Mouse (Mus musculus): ENCODE measurements at regions not wholly inside any gene's neighbourhood (a gene's known extent, or its start where the extent isn't known, plus 50 kb on each side); places are given as distances from the start of the nearest gene placed in this dataset.

DNA sequence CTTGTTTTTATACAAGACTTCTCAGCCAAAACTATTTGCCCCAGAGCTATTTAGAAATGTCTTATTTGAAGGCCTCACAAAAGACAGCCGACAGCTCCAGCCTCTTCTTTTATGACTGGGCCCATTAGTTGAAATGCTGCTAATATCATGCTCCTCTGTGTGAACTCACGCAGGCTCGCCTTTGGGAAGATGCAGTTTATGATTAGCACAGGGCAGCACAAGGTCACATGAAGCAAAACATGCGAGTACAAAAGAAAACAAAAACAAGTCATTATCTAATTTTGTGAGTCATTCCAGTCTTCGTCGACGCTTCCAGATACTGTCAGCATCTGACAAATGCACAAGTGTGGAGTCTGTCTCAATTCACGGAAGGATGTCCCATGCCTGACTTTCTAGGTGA, 65.8 kb upstream of the Nepro start:
- H3K27me3 ChIP-seq (replicated peaks): peaks cover 2% of the 10 kb centered on the region
- no peaks in the 10 kb centered on the region for H3K36me3 ChIP-seq (replicated peaks; ENCODE audit: low read length)
- H3K9me3 ChIP-seq: peaks cover 19% of the 10 kb centered on the region
- H3K4me1 ChIP-seq: no peaks in the 10 kb centered on the region
- no peak overlapping the region for H3K4me3 ChIP-seq (replicated peaks)
- TF ChIP-seq FLI1 (IDR thresholded peaks at IDR 0.05; ENCODE audit: low read length) (no peak), GATA1 (IDR thresholded peaks at IDR 0.05; ENCODE audit: borderline replicate concordance, low read length) (no peak)

- no peaks in the 10 kb centered on the region for H3K4me1 ChIP-seq
- H3K9me3 ChIP-seq: peaks cover 22% of the 10 kb centered on the region
- no peaks in the 10 kb centered on the region for H3K36me3 ChIP-seq (replicated peaks; ENCODE audit: low read length)
- H3K27me3 ChIP-seq (replicated peaks): peaks cover 2% of the 10 kb centered on the region
- TF ChIP-seq FLI1 (IDR thresholded peaks at IDR 0.05; ENCODE audit: low read length) (no peak), GATA1 (IDR thresholded peaks at IDR 0.05; ENCODE audit: borderline replicate concordance, low read length) (no peak)
- no peak overlapping the region for H3K4me3 ChIP-seq (replicated peaks)
Measured at GRCm38 (mm10) chr16:44656181-44656580, 67.9 kb upstream of the Nepro start.

DNA sequence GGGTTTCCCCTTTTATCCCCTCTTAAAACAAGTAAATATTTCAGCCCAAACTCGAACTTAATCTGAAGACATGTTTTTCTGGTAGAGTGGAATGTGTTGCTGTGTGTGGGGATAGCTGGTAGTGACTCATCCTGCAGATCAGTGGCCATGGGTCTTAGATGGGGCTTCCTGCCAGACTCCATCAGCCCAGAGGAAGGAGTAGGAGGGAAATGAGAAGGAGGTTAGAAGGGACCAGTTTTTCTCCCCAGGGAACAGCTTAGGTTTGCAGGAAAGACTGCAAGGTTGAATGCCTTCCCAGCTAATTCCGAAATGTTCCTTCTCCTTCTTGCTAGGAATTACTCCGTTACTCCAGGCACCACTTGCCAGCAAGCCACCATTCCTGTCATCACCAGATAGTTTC, 68.8 kb upstream of the Nepro start:
- H3K4me3 ChIP-seq (replicated peaks): no peak overlapping the region
- peaks cover 2% of the 10 kb centered on the region for H3K27me3 ChIP-seq (replicated peaks)
- TF ChIP-seq GATA1 (IDR thresholded peaks at IDR 0.05; ENCODE audit: borderline replicate concordance, low read length): no peak
- no peak for TF ChIP-seq FLI1 (IDR thresholded peaks at IDR 0.05; ENCODE audit: low read length)
- peaks cover 22% of the 10 kb centered on the region for H3K9me3 ChIP-seq
- H3K36me3 ChIP-seq (replicated peaks; ENCODE audit: low read length): no peaks in the 10 kb centered on the region
- H3K4me1 ChIP-seq: no peaks in the 10 kb centered on the region

- Histone ChIP-seq H3K36me3 (replicated peaks; ENCODE audit: low read length) (no peaks in the 10 kb centered on the region), H3K4me3 (replicated peaks) (no peak overlapping the region), H3K27me3 (replicated peaks) (no peaks in the 10 kb centered on the region), H3K9me3 (0 out of 2 replicates have a peak, but pooled peaks cover 5% of the 10 kb centered on the region), H3K4me1 (no peaks in the 10 kb centered on the region)
- TF ChIP-seq GATA1 (IDR thresholded peaks at IDR 0.05; ENCODE audit: borderline replicate concordance, low read length) (no peak), FLI1 (IDR thresholded peaks at IDR 0.05; ENCODE audit: low read length) (no peak)
Measured at GRCm38 (mm10) chr16:44648547-44649223, 75.4 kb upstream of the Nepro start.

DNA sequence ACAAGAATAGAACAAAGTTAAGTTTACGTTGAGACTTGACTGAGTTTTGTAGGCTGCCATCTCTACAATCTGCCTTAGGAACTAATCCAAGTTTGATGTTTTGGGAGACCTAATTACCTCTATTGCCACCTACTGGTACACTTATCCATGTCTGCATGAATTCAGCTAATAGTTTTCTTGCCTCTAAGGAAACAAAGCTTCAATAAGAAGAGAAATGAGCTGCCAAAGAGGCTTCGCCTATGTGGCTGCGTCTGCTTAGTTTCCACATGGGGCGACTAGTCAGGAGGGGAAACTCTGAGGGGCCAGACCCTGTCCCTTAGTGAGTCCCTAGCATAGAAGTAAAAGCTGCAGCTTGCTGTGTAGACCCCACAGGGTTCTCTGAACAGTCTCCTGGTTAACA, 80.1 kb upstream of the Nepro start:
- Histone ChIP-seq H3K4me1 (no peaks in the 10 kb centered on the region), H3K4me3 (replicated peaks) (no peak overlapping the region), H3K9me3 (no peaks in the 10 kb centered on the region), H3K36me3 (replicated peaks; ENCODE audit: low read length) (no peaks in the 10 kb centered on the region), H3K27me3 (replicated peaks) (no peaks in the 10 kb centered on the region)
- TF ChIP-seq FLI1 (IDR thresholded peaks at IDR 0.05; ENCODE audit: low read length) (no peak), GATA1 (IDR thresholded peaks at IDR 0.05; ENCODE audit: borderline replicate concordance, low read length) (no peak)

GRCm38 (mm10) chr16:44637100-44637499, 78.4 kb upstream of the Boc start:
- Histone ChIP-seq H3K36me3 (replicated peaks; ENCODE audit: low read length) (no peaks in the 10 kb centered on the region), H3K4me1 (0 out of 2 replicates have a peak, but pooled peaks cover 2% of the 10 kb centered on the region), H3K9me3 (no peaks in the 10 kb centered on the region), H3K27me3 (replicated peaks) (no peaks in the 10 kb centered on the region), H3K4me3 (replicated peaks) (no peak overlapping the region)
- TF ChIP-seq FLI1 (IDR thresholded peaks at IDR 0.05; ENCODE audit: low read length) (no peak), GATA1 (IDR thresholded peaks at IDR 0.05; ENCODE audit: borderline replicate concordance, low read length) (no peak)

- Histone ChIP-seq H3K9me3 (no peaks in the 10 kb centered on the region), H3K4me1 (0 out of 2 replicates have a peak, but pooled peaks cover 2% of the 10 kb centered on the region), H3K27me3 (replicated peaks) (peaks cover 4% of the 10 kb centered on the region), H3K4me3 (replicated peaks) (no peak overlapping the region), H3K36me3 (replicated peaks; ENCODE audit: low read length) (no peaks in the 10 kb centered on the region)
- TF ChIP-seq FLI1 (IDR thresholded peaks at IDR 0.05; ENCODE audit: low read length) (no peak), GATA1 (IDR thresholded peaks at IDR 0.05; ENCODE audit: borderline replicate concordance, low read length) (no peak)
Measured at GRCm38 (mm10) chr16:44634486-44634885, 75.8 kb upstream of the Boc start.

DNA sequence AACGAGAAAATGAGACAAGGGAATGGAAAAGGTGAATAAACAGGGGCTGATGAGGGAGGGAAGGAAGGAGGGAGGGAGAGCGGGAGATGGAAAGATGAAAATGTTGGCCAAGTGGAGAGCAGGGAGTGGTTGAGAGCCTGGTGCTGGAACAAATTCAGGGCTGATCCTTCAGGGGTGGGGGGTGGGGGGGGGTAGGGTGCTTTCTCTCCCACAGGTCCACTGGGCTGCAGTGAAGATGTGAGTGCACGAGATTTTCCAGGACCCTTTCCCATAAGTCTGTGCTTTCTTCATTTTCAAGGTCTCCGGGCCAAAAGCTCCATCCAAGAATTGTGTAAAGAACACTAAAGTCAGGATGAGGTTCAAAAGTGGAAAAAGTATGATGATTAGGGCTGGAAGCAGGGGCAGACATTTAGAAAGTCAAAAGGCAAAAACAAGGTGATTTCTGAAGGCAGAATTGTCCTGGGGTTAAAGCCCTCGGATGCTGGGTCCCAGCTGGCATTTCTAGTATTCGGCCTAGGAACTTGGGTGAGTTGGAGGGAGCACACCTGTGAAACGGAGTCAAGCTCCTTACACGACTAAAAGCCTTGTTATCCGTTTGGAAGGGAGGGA, 74.5 kb upstream of the Boc start:
- no peaks in the 10 kb centered on the region for H3K9me3 ChIP-seq
- peaks cover 4% of the 10 kb centered on the region for H3K27me3 ChIP-seq (replicated peaks)
- no peaks in the 10 kb centered on the region for H3K36me3 ChIP-seq (replicated peaks; ENCODE audit: low read length)
- no peak overlapping the region for H3K4me3 ChIP-seq (replicated peaks)
- H3K4me1 ChIP-seq: 0 out of 2 replicates have a peak, but pooled peaks cover 2% of the 10 kb centered on the region
- TF ChIP-seq GATA1 (IDR thresholded peaks at IDR 0.05; ENCODE audit: borderline replicate concordance, low read length): no peak
- TF ChIP-seq FLI1 (IDR thresholded peaks at IDR 0.05; ENCODE audit: low read length): no peak

DNA sequence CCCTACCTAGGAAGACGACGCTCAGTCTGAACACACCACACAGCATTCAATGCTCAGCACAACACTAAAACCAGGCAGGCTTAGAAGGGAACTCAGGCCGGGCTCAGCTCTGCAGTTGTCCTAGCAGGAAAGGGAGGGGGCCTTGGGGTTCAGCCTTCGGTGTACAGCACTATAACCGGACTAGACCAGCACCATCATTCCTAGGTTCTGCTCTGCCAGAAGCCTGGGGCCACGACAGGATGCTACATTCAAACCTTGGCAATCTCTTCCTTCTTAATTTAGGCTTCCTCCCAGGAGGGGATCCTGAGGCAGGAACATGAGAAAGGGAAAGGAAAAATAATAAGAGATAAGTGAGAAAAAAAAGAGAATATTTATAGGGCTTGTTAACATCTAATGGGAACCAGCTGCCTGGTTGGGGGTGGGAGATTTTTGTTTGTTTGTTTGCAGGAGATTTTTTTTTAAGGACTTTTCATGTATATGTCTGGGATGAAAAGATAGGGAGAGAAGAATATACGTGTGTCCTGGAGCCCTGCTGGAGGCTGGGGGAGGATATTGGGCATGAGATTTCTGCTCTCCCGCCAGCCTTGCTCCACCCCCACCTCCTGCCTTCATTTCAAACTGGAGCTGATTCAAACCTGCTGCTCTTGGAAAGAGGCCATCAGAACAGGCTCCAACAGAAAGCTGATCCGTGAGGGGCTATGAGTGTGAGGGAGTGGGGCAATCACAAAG, 73.8 kb upstream of the Boc start:
- peaks cover 4% of the 10 kb centered on the region for H3K27me3 ChIP-seq (replicated peaks)
- no peaks in the 10 kb centered on the region for H3K36me3 ChIP-seq (replicated peaks; ENCODE audit: low read length)
- H3K4me3 ChIP-seq (replicated peaks): no peak overlapping the region
- no peaks in the 10 kb centered on the region for H3K9me3 ChIP-seq
- TF ChIP-seq FLI1 (IDR thresholded peaks at IDR 0.05; ENCODE audit: low read length) (no peak), GATA1 (IDR thresholded peaks at IDR 0.05; ENCODE audit: borderline replicate concordance, low read length) (no peak)
- 0 out of 2 replicates have a peak, but pooled peaks cover 2% of the 10 kb centered on the region for H3K4me1 ChIP-seq

Measured in megakaryocyte, embryonic 14.5 days (primary cell).